Mouse (Mus musculus) lung, adult 18-20 months (tissue): ENCODE measurements around the gene Cldn34d.
A peak's percentile ranks its signal among the peaks of the same experiment; 100 is the strongest.

ENCODE experiments used
- DNase-seq, 2 experiments: peaks; one replicate each; pipeline ENCODE4 v3.0.0; 2022; ENCODE audit warnings: mixed read lengths in 2 of 2

The Cldn34d gene

GRCm38 (mm10) chrX:76602824-76603223, at the start of gene Cldn34d:
TSS of gene Cldn34d (minus strand) at chrX:76602924.
- DNase-seq, result no peak

GRCm38 (mm10) chrX:76598459-76599206, 4.1 kb downstream of the Cldn34d start:
- DNase-seq, result peak in 1 of 2 experiments; percentile 1
